Comparison of ENCODE assay signal across 25 mouse cellular contexts in the genomic region with DNA sequence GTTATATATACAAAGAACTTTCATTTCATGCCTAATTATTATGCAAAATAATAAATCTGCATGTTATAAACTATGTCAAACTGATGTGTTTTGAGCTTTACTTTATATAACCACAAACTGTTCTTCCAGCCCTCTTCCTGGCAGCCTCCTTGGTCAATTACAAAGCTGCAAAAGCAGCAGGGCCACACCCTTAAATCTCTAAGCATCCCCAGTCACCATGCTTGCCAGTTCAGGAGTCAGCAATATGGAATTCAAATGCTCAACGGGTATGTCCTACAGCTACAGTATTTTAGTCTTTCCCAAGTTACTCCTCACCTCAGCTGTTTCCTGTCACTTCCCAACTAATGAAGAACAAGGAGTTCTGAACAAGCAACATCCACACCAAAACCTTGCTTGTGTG. TPM values are rescaled to one million over a fixed set of nuclear protein-coding genes. Genes with fewer than 3 reads are reported as not detected.
DNase-seq lines count a peak whose midpoint lies in the region; ATAC-seq and TF ChIP-seq lines count a peak whose summit lies in the region.
"Had no signal": no experiment of that assay in that cellular context is flagged by ENCODE, and none has a peak within 500 bp of the region (broad histone marks: within the 10 kb centered on the region; RNA-seq: fewer than 3 reads in every experiment).

No protein-coding gene starts in this region.

- intact Hi-C loops in gastrocnemius, postnatal 14 days (cut with DNase I; ENCODE audit: low total_unique reads), result no loop called here

- DNase-seq in gastrocnemius, adult 18-20 months (ENCODE audit: low spot score), result peak; percentile 44
- DNase-seq in gastrocnemius, postnatal 14 days, result no peak
- no peak for DNase-seq in layer of hippocampus, adult 2 months (ENCODE audit: low spot score in 2 of 2)
- DNase-seq in layer of hippocampus, adult 8-10 months (ENCODE audit: low spot score in 2 of 2), result no peak
- peak; percentile 61 for DNase-seq in skeletal muscle tissue, adult 2 months (ENCODE audit: low read depth, low spot score)
- DNase-seq: adrenal gland, adult 8-10 months; cerebellum, adult 18-20 months; cerebellum, postnatal 14 days; embryo, embryonic 11 days; gastrocnemius, postnatal 10 days; heart, postnatal 14 days; kidney, adult 18-20 months; kidney, postnatal 4 days; liver; right cerebral cortex, adult 18-20 months had no signal

- TF ChIP-seq CTCF in layer of hippocampus, adult 2 months (conservative IDR thresholded peaks at IDR 0.05), result no peak
- TF ChIP-seq CTCF in C2C12 (IDR thresholded peaks at IDR 0.05; ENCODE audit: control insufficient read depth, insufficient read depth, insufficient read length), result no peak

- no peak overlapping the region for H3K4me2 ChIP-seq in forebrain, embryonic 16.5 days (ENCODE audit: low read length)
- H3K4me2 ChIP-seq: embryonic facial prominence, embryonic 13.5 days; forebrain, embryonic 13.5 days; liver, embryonic 15.5 days; neural tube, embryonic 15.5 days had no signal

- H3K79me3 ChIP-seq in C2C12 (ENCODE audit: low read depth), result peaks cover 83% of the 10 kb centered on the region

- H3K4me1 ChIP-seq in forebrain, embryonic 16.5 days (replicated peaks; ENCODE audit: control insufficient read depth, insufficient read depth, low read length), result peaks cover 23% of the 10 kb centered on the region
- H3K4me1 ChIP-seq: liver, embryonic 15.5 days had no signal

- peak overlapping the region; percentile 57; the same call in 1 of the 2 replicates for H3K27ac ChIP-seq in layer of hippocampus, adult 2 months
- H3K27ac ChIP-seq in forebrain, embryonic 16.5 days (ENCODE audit: low read length), result no peak overlapping the region
- H3K27ac ChIP-seq: embryonic facial prominence, embryonic 13.5 days; forebrain, embryonic 13.5 days; heart, embryonic 10.5 days; limb, embryonic 10.5 days; liver, embryonic 15.5 days; macrophage; neural tube, embryonic 15.5 days had no signal

- H3K79me2 ChIP-seq in C2C12 (ENCODE audit: control insufficient read depth, insufficient read depth), result peaks cover 94% of the 10 kb centered on the region

- no peaks in the 10 kb centered on the region for H3K27me3 ChIP-seq in C2C12 (ENCODE audit: control insufficient read depth, insufficient read depth, insufficient read length)
- H3K27me3 ChIP-seq in forebrain, embryonic 16.5 days (replicated peaks; ENCODE audit: control insufficient read depth, insufficient read depth, low read length), result no peaks in the 10 kb centered on the region
- H3K27me3 ChIP-seq: embryonic facial prominence, embryonic 13.5 days; forebrain, embryonic 13.5 days; liver, embryonic 15.5 days; neural tube, embryonic 15.5 days had no signal

- ATAC-seq in forebrain, embryonic 16.5 days, result no peak
- ATAC-seq: activated CD4-positive, CD25-positive, alpha-beta regulatory T cell, adult 4 months; forebrain, embryonic 13.5 days had no signal

- no peak overlapping the region for H3K9ac ChIP-seq in forebrain, embryonic 16.5 days (replicated peaks; ENCODE audit: low read depth, low read length)
- H3K9ac ChIP-seq: embryonic facial prominence, embryonic 13.5 days; forebrain, embryonic 13.5 days; liver, embryonic 15.5 days; neural tube, embryonic 15.5 days had no signal

- 94% methylated on average over 1 of the region's 1 CpGs for WGBS in forebrain, embryonic 16.5 days

- peaks cover 13% of the 10 kb centered on the region for H3K36me3 ChIP-seq in C2C12 (ENCODE audit: control insufficient read depth, insufficient read depth)
- no peaks in the 10 kb centered on the region for H3K36me3 ChIP-seq in forebrain, embryonic 16.5 days (ENCODE audit: control insufficient read depth, insufficient read depth)
- H3K36me3 ChIP-seq: embryonic facial prominence, embryonic 13.5 days; heart, embryonic 10.5 days; liver, embryonic 15.5 days; neural tube, embryonic 15.5 days had no signal

- H3K9me3 ChIP-seq in forebrain, embryonic 16.5 days (ENCODE audit: control insufficient read depth, low read length), result no peaks in the 10 kb centered on the region
- H3K9me3 ChIP-seq: embryonic facial prominence, embryonic 13.5 days; forebrain, embryonic 13.5 days; heart, embryonic 10.5 days; limb, embryonic 10.5 days; liver, embryonic 15.5 days; neural tube, embryonic 15.5 days had no signal

- H3ac ChIP-seq in C2C12 (ENCODE audit: control insufficient read depth, insufficient read length, low read depth), result no peak overlapping the region

- H3K4me3 ChIP-seq in layer of hippocampus, adult 2 months, result no peak overlapping the region
- H3K4me3 ChIP-seq in C2C12 (ENCODE audit: insufficient read depth, poor library complexity, severe bottlenecking), result no peak overlapping the region
- no peak overlapping the region for H3K4me3 ChIP-seq in forebrain, embryonic 16.5 days (replicated peaks; ENCODE audit: low read length)
- H3K4me3 ChIP-seq: embryonic facial prominence, embryonic 13.5 days; forebrain, embryonic 13.5 days; heart, embryonic 10.5 days; limb, embryonic 10.5 days; liver, embryonic 15.5 days; neural tube, embryonic 15.5 days had no signal

TF ChIP-seq in C2C12, 6 proteins besides CTCF, POLR2A, EP300 and RAD21:
- TF ChIP-seq MYOD1 (IDR thresholded peaks at IDR 0.05; ENCODE audit: control insufficient read depth, insufficient read length, low read depth) (peak; percentile 46), CEBPB (IDR thresholded peaks at IDR 0.05; ENCODE audit: low read depth) (no peak), MYOG (IDR thresholded peaks at IDR 0.05; ENCODE audit: control insufficient read depth, extremely low read depth, insufficient read length) (no peak)

RNA-seq across cellular contexts. Expression of a gene that starts 10.3 kb away (rescaled TPM):
- total RNA-seq in gastrocnemius, adult 18-20 months (2021), result 1 to 10 TPM; 7.9 to 9.7 TPM
- total RNA-seq in gastrocnemius, postnatal 14 days (2021), result 10 to 100 TPM; 11.0 to 11.1 TPM
- 10 to 100 TPM; 36.6 to 40.2 TPM for total RNA-seq in layer of hippocampus, adult 2 months (2021)
- total RNA-seq in layer of hippocampus, adult 8-10 months (2022), result 10 to 100 TPM; 31.5 to 38.2 (median 34.1) TPM
- 15.2 TPM for polyA plus RNA-seq in C2C12 (2012; fragmentation: generic; extraction: Trizol)
- 38.4 and 45.4 TPM in 2 replicates for polyA plus RNA-seq in forebrain, embryonic 16.5 days (2015; fragmentation: Nextera tagmentation; extraction: Ambion mirVana)

Comparison
In these comparisons a context has a peak if more than half of its experiments do, and no peak if none do; other contexts are left out.
1. DNase-seq: peak in gastrocnemius, adult 18-20 months (single experiment) and skeletal muscle tissue, adult 2 months (single experiment); none in gastrocnemius, postnatal 14 days (single experiment), layer of hippocampus, adult 2 months (0 of 2) and layer of hippocampus, adult 8-10 months (0 of 2).